Mouse (Mus musculus): Measurements from ENCODE around the gene Rab8b.

GRCm38 (mm10) chr9:66886366-66886765 is 33.1 kb downstream of the Rab8b start:
- no peak for TF ChIP-seq POLR2A (IDR thresholded peaks at IDR 0.05; ENCODE audit: borderline replicate concordance, extremely low read depth, insufficient read depth, insufficient read length, poor library complexity, severe bottlenecking)
- no peak for TF ChIP-seq CTCF (IDR thresholded peaks at IDR 0.05; ENCODE audit: borderline replicate concordance, extremely low read depth, insufficient read depth, insufficient read length)

All from brain, embryonic 14.5 days (tissue).